Mouse (Mus musculus) stomach, postnatal 0 days (tissue): ENCODE measurements around the gene Fn3k.

Experiments used
- CTCF ChIP-seq: IDR thresholded peaks from 2 replicates; pipeline ENCODE4 v1.5.1; 2016; ENCODE audit warnings: antibody characterized with exemption, low read depth, mild to moderate bottlenecking, moderate library complexity
- EP300 ChIP-seq: optimal IDR thresholded peaks from 2 replicates; pipeline ENCODE3; 2016; ENCODE audit warnings: antibody characterized with exemption

GRCm38 (mm10) chr11:121420379-121420778 lies 14.3 kb upstream of the Fn3k start:
- TF ChIP-seq CTCF (no peak), EP300 (no peak)
